Mouse (Mus musculus) spleen, adult 12 weeks (tissue): Measurements from ENCODE around the gene Rnf215.
"Not testable (repeated sequence)": the region's sequence is repeated elsewhere in the genome, so short reads cannot be mapped to it uniquely, and the experiment has no call there.

ENCODE experiments used
- DNase-seq: peaks from one replicate; pipeline ENCODE4 v3.0.0; 2022; ENCODE audit warnings: low spot score

Gene Rnf215

GRCm38 (mm10) chr11:4147098-4147497, 12.1 kb downstream of the Rnf215 start:
- DNase-seq = no peak

GRCm38 (mm10) chr11:4148120-4148519, 13.1 kb downstream of the Rnf215 start:
- no peak for DNase-seq

GRCm38 (mm10) chr11:4148536-4149156, 13.6 kb downstream of the Rnf215 start:
- DNase-seq = no peak

GRCm38 (mm10) chr11:4149886-4150285, 14.9 kb downstream of the Rnf215 start:
- DNase-seq = no peak

GRCm38 (mm10) chr11:4153694-4154093, 18.7 kb downstream of the Rnf215 start:
- DNase-seq = no peak

GRCm38 (mm10) chr11:4155641-4156040, 20.6 kb downstream of the Rnf215 start:
- no peak for DNase-seq

GRCm38 (mm10) chr11:4158676-4159075, 23.7 kb downstream of the Rnf215 start:
- DNase-seq = no peak

GRCm38 (mm10) chr11:4159808-4160708, 25.1 kb downstream of the Rnf215 start, which contains the start of the genes Ccdc157 and Sf3a1:
Gene Ccdc157, minus strand, starts transcription at chr11:4160293.
Gene Sf3a1, plus strand, starts transcription at chr11:4160350.
- peak; percentile 90 for DNase-seq

GRCm38 (mm10) chr11:4160758-4161480, 25.9 kb downstream of the Rnf215 start:
- no peak for DNase-seq

- no peak for DNase-seq
Observed at GRCm38 (mm10) chr11:4164701-4165100, 29.7 kb downstream of the Rnf215 start.

- no peak for DNase-seq
Observed at GRCm38 (mm10) chr11:4166467-4167090, 31.6 kb downstream of the Rnf215 start.

- no peak for DNase-seq
Observed at GRCm38 (mm10) chr11:4174586-4174985, 39.6 kb downstream of the Rnf215 start.

GRCm38 (mm10) chr11:4177716-4178115, 42.7 kb downstream of the Rnf215 start:
- no peak for DNase-seq

GRCm38 (mm10) chr11:4182061-4182460, 47.1 kb downstream of the Rnf215 start:
- no peak for DNase-seq

GRCm38 (mm10) chr11:4183511-4183910, 48.5 kb downstream of the Rnf215 start:
- no peak for DNase-seq

GRCm38 (mm10) chr11:4184251-4184952, 49.4 kb downstream of the Rnf215 start:
- no peak for DNase-seq

- not testable (repeated sequence) for DNase-seq
Observed at GRCm38 (mm10) chr11:4185480-4185879, 50.5 kb downstream of the Rnf215 start.

GRCm38 (mm10) chr11:4186486-4187317, 51.7 kb downstream of the Rnf215 start, which contains the start of gene Tbc1d10a:
Gene Tbc1d10a, plus strand, starts transcription at chr11:4186789.
- peak; percentile 98 for DNase-seq

GRCm38 (mm10) chr11:4187318-4187700, 52.3 kb downstream of the Rnf215 start:
- DNase-seq = no peak

GRCm38 (mm10) chr11:4189182-4189581, 54.2 kb downstream of the Rnf215 start:
- DNase-seq = no peak
